Mouse (Mus musculus): ENCODE data around the gene Lonp1. TPM values are rescaled to one million over a fixed set of nuclear protein-coding genes. Genes with fewer than 3 reads are reported as not detected.

Gene Lonp1
- total RNA-seq, 2 experiments from 2014 or later: 60.6 to 62.6 TPM

Other genes starting within 250 kb of the Lonp1 start
- 10 to 100 TPM; 35.0 to 45.6 TPM for gene Ptprs, start 150.4 kb downstream of the Lonp1 start, total RNA-seq (2021)
- gene Znrf4, start 114.5 kb downstream of the Lonp1 start, total RNA-seq (2021): not detected
- under 1 TPM; 0.27 to 0.74 TPM for gene Gm20219, start 72.5 kb downstream of the Lonp1 start, total RNA-seq (2021)
- 10 to 100 TPM; 29.6 to 34.2 TPM for gene Safb2, start 42.3 kb downstream of the Lonp1 start, total RNA-seq (2021)
- 10 to 100 TPM; 35.9 to 39.7 TPM for gene Safb, start 42.1 kb downstream of the Lonp1 start, total RNA-seq (2021)
- 100 to 1,000 TPM; 130 to 135 TPM for gene 2410015M20Rik, start 17.1 kb downstream of the Lonp1 start, total RNA-seq (2021)
- gene Rpl36, start 13.5 kb downstream of the Lonp1 start, total RNA-seq (2021): 100 to 1,000 TPM; 482 to 579 TPM
- under 1 TPM in 1 of 2 experiments, not detected in 1; 0.15 TPM for gene Catsperd, start 1.3 kb upstream of the Lonp1 start, total RNA-seq (2021)
- gene Ranbp3, start 46.4 kb upstream of the Lonp1 start, total RNA-seq (2021): 10 to 100 TPM; 37.0 to 37.1 TPM
- gene Ndufa11, start 90.9 kb upstream of the Lonp1 start, total RNA-seq (2021): 100 to 1,000 TPM; 425 to 470 TPM
- gene Vmac, start 91.1 kb upstream of the Lonp1 start, total RNA-seq (2021): 1 to 10 TPM; 3.3 to 3.4 TPM
- 1 to 10 TPM; 4.1 to 5.0 TPM for gene Nrtn, start 130.6 kb upstream of the Lonp1 start, total RNA-seq (2021)
- 10 to 100 TPM; 13.4 to 16.1 TPM for gene Dus3l, start 137.9 kb upstream of the Lonp1 start, total RNA-seq (2021)
- under 1 TPM in 1 of 2 experiments, not detected in 1; 0.12 TPM for gene Prr22, start 143.4 kb upstream of the Lonp1 start, total RNA-seq (2021)
- 1 to 10 TPM; 1.8 to 2.5 TPM for gene Rfx2, start 204.1 kb upstream of the Lonp1 start, total RNA-seq (2021)
- not detected for gene Acsbg2, start 247.6 kb upstream of the Lonp1 start, total RNA-seq (2021)
- gene 1700061G19Rik, start 248.6 kb upstream of the Lonp1 start, total RNA-seq (2021): not detected